Mouse (Mus musculus): ENCODE measurements around the gene Stk38l. TPM values are rescaled to one million over a fixed set of nuclear protein-coding genes. Genes with fewer than 3 reads are reported as not detected.

The Stk38l gene
- polyA plus RNA-seq, 1 experiment: 1.2 TPM

- Histone ChIP-seq H3K27ac (ENCODE audit: insufficient read depth, low read length) (no peak overlapping the region), H3K27me3 (ENCODE audit: control insufficient read depth, insufficient read depth, low read length) (no peaks in the 10 kb centered on the region), H3K4me1 (ENCODE audit: control insufficient read depth, insufficient read depth, insufficient read length) (no peaks in the 10 kb centered on the region; the same call in 1 of the 2 replicates), H3K36me3 (ENCODE audit: control insufficient read depth, insufficient read depth, low read length) (peaks cover 4% of the 10 kb centered on the region; the same call in 1 of the 2 replicates), H3K4me3 (ENCODE audit: extremely low read depth, insufficient read depth, insufficient read length) (no peak overlapping the region)
- 88% methylated on average over 3 of the region's 3 CpGs for WGBS
- no peak for DNase-seq (ENCODE audit: low read depth in 1 of 2, low spot score in 2 of 2)
- TF ChIP-seq POLR2A (IDR thresholded peaks at IDR 0.05; ENCODE audit: low read depth, low read length) (no peak), CTCF (IDR thresholded peaks at IDR 0.05; ENCODE audit: extremely low read depth, insufficient read depth, insufficient read length, insufficient replicate concordance) (no peak)
Measured at GRCm38 (mm10) chr6:146778055-146778454, 53.3 kb downstream of the Stk38l start.

DNA sequence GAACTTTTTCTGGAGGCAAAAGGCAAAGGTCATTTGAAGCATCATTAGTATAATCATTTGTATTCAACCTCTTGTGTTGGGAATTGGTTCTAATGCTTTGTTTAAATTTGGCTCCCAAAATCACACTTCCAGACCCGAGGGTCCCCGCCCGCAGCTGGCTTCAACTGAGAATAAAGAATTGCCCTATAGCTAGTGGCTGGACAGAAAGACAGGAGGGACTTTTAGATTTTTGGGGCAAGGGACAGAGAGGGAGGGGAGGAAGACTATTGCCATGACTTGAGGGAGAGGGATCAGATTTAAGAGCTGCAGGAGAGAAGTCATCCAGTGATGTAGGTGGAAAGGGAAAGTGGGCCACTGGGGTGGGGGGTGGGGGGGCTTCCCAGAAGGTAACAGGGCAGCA, 56.8 kb downstream of the Stk38l start:
- Histone ChIP-seq H3K27ac (ENCODE audit: insufficient read depth, low read length) (no peak overlapping the region), H3K4me3 (ENCODE audit: extremely low read depth, insufficient read depth, insufficient read length) (no peak overlapping the region), H3K36me3 (ENCODE audit: control insufficient read depth, insufficient read depth, low read length) (no peaks in the 10 kb centered on the region), H3K4me1 (ENCODE audit: control insufficient read depth, insufficient read depth, insufficient read length) (no peaks in the 10 kb centered on the region; the same call in 1 of the 2 replicates), H3K27me3 (ENCODE audit: control insufficient read depth, insufficient read depth, low read length) (no peaks in the 10 kb centered on the region)
- no peak for DNase-seq (ENCODE audit: low read depth in 1 of 2, low spot score in 2 of 2)
- no peak for TF ChIP-seq POLR2A (IDR thresholded peaks at IDR 0.05; ENCODE audit: low read depth, low read length)
- TF ChIP-seq CTCF (IDR thresholded peaks at IDR 0.05; ENCODE audit: extremely low read depth, insufficient read depth, insufficient read length, insufficient replicate concordance): no peak
- 91% methylated on average over 3 of the region's 3 CpGs for WGBS

- H3K36me3 ChIP-seq (ENCODE audit: control insufficient read depth, insufficient read depth, low read length): no peaks in the 10 kb centered on the region
- no peak overlapping the region for H3K27ac ChIP-seq (ENCODE audit: insufficient read depth, low read length)
- no peak overlapping the region for H3K4me3 ChIP-seq (ENCODE audit: extremely low read depth, insufficient read depth, insufficient read length)
- H3K27me3 ChIP-seq (ENCODE audit: control insufficient read depth, insufficient read depth, low read length): peaks cover 8% of the 10 kb centered on the region
- no peaks in the 10 kb centered on the region for H3K4me1 ChIP-seq (ENCODE audit: control insufficient read depth, insufficient read depth, insufficient read length)
- no peak for TF ChIP-seq CTCF (IDR thresholded peaks at IDR 0.05; ENCODE audit: extremely low read depth, insufficient read depth, insufficient read length, insufficient replicate concordance)
- no peak for TF ChIP-seq POLR2A (IDR thresholded peaks at IDR 0.05; ENCODE audit: low read depth, low read length)
- DNase-seq (ENCODE audit: low read depth in 1 of 2, low spot score in 2 of 2): no peak
- WGBS: 78% methylated on average over 3 of the region's 3 CpGs
Measured at GRCm38 (mm10) chr6:146793527-146793926, 68.7 kb downstream of the Stk38l start.

- no peak for DNase-seq (ENCODE audit: low read depth in 1 of 2, low spot score in 2 of 2)
- Histone ChIP-seq H3K36me3 (ENCODE audit: control insufficient read depth, insufficient read depth, low read length) (no peaks in the 10 kb centered on the region), H3K27ac (ENCODE audit: insufficient read depth, low read length) (no peak overlapping the region), H3K27me3 (ENCODE audit: control insufficient read depth, insufficient read depth, low read length) (peaks cover 8% of the 10 kb centered on the region), H3K4me1 (ENCODE audit: control insufficient read depth, insufficient read depth, insufficient read length) (no peaks in the 10 kb centered on the region), H3K4me3 (ENCODE audit: extremely low read depth, insufficient read depth, insufficient read length) (peak overlapping the region; percentile 25; the same call in 1 of the 2 replicates)
- WGBS: 11% methylated on average over 22 of the region's 22 CpGs
- TF ChIP-seq CTCF (IDR thresholded peaks at IDR 0.05; ENCODE audit: extremely low read depth, insufficient read depth, insufficient read length, insufficient replicate concordance): no peak
Measured at GRCm38 (mm10) chr6:146795166-146795923, 70.5 kb downstream of the Stk38l start.

- peaks cover 8% of the 10 kb centered on the region for H3K27me3 ChIP-seq (ENCODE audit: control insufficient read depth, insufficient read depth, low read length)
- WGBS: 2% methylated on average over 36 of the region's 36 CpGs
- TF ChIP-seq POLR2A (IDR thresholded peaks at IDR 0.05; ENCODE audit: low read depth, low read length): no peak
Measured at GRCm38 (mm10) chr6:146795924-146796545, 71.2 kb downstream of the Stk38l start, which contains the start of gene Arntl2. Gene Arntl2 (plus strand): TSS chr6:146796055.

GRCm38 (mm10) chr6:146797446-146797845, 72.7 kb downstream of the Stk38l start:
- Histone ChIP-seq H3K4me1 (ENCODE audit: control insufficient read depth, insufficient read depth, insufficient read length) (no peaks in the 10 kb centered on the region), H3K36me3 (ENCODE audit: control insufficient read depth, insufficient read depth, low read length) (no peaks in the 10 kb centered on the region), H3K4me3 (ENCODE audit: extremely low read depth, insufficient read depth, insufficient read length) (no peak overlapping the region), H3K27ac (ENCODE audit: insufficient read depth, low read length) (no peak overlapping the region), H3K27me3 (ENCODE audit: control insufficient read depth, insufficient read depth, low read length) (peaks cover 8% of the 10 kb centered on the region)
- TF ChIP-seq CTCF (IDR thresholded peaks at IDR 0.05; ENCODE audit: extremely low read depth, insufficient read depth, insufficient read length, insufficient replicate concordance): no peak
- TF ChIP-seq POLR2A (IDR thresholded peaks at IDR 0.05; ENCODE audit: low read depth, low read length): no peak
- WGBS: 81% methylated on average over 5 of the region's 5 CpGs
- no peak for DNase-seq (ENCODE audit: low read depth in 1 of 2, low spot score in 2 of 2)

More at GRCm38 (mm10) chr6:146795924-146796545, 71.2 kb downstream of the Stk38l start, which contains the start of gene Arntl2:
- Histone ChIP-seq H3K4me3 (ENCODE audit: extremely low read depth, insufficient read depth, insufficient read length) (peak within 1 kb of the TSS; percentile 25; the same call in 1 of the 2 replicates), H3K4me1 (ENCODE audit: control insufficient read depth, insufficient read depth, insufficient read length) (no peaks in the 10 kb centered on the region), H3K36me3 (ENCODE audit: control insufficient read depth, insufficient read depth, low read length) (no peaks in the 10 kb centered on the region), H3K27ac (ENCODE audit: insufficient read depth, low read length) (no peak within 1 kb of the TSS)
- DNase-seq (ENCODE audit: low read depth in 1 of 2, low spot score in 2 of 2): no peak

DNA sequence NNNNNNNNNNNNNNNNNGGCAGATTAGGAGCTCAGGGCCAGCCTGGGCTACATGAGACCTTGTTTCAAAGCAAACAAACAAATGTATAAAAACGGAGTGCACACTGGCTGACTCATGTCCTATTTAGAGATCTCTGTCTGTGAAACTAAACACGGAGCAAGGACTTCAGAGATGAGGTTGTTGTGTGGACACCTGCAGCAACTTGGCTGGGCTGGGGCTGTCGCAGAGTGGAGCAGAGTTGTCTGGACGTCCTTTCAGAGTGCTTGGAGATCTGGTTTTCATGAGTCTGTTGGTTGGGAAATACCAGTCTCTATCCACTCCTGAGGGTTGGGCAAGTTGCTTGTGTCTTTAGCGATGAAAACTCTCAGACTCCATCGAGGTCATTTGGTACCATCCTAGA, 85.2 kb downstream of the Stk38l start:
- WGBS: 91% methylated on average over 6 of the region's 6 CpGs
- TF ChIP-seq POLR2A (IDR thresholded peaks at IDR 0.05; ENCODE audit: low read depth, low read length) (no peak), CTCF (IDR thresholded peaks at IDR 0.05; ENCODE audit: extremely low read depth, insufficient read depth, insufficient read length, insufficient replicate concordance) (no peak)
- no peak overlapping the region for H3K27ac ChIP-seq (ENCODE audit: insufficient read depth, low read length)
- no peak for DNase-seq (ENCODE audit: low read depth in 1 of 2, low spot score in 2 of 2)
- H3K36me3 ChIP-seq (ENCODE audit: control insufficient read depth, insufficient read depth, low read length): no peaks in the 10 kb centered on the region
- no peaks in the 10 kb centered on the region for H3K27me3 ChIP-seq (ENCODE audit: control insufficient read depth, insufficient read depth, low read length)
- H3K4me3 ChIP-seq (ENCODE audit: extremely low read depth, insufficient read depth, insufficient read length): no peak overlapping the region
- H3K4me1 ChIP-seq (ENCODE audit: control insufficient read depth, insufficient read depth, insufficient read length): no peaks in the 10 kb centered on the region
